ENCODE assay signal across 8 mouse cellular contexts in the genomic region with DNA sequence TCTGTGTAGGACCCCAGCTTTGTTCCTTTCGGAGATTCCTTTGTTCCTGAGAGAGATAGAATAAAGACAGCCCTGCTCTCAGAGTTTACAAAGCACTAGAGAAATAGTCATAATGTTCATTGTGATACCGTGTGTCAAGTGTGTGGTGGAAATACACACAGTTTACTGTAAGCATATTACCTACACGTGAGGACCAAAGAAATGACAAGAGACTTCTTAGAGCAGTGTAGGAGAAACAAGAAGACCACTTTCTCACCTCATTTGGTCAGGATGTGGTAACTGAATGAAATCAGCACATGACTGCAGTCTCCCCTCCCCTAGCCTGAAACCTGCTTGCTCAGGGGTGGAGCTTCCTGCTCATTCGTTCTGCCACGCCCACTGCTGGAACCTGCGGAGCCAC. TPM values are rescaled to one million over a fixed set of nuclear protein-coding genes. Genes with fewer than 3 reads are reported as not detected.
A peak's percentile ranks its signal among the peaks of the same experiment; 100 is the strongest.
DNase-seq lines count a peak whose midpoint lies in the region; ATAC-seq lines count a peak whose summit lies in the region.

No protein-coding gene starts in this region.

- peak; percentile 79 for DNase-seq in A20 (ENCODE audit: low read depth, low spot score)
- peak; percentile 85 for DNase-seq in CD4-positive, CD25-positive, alpha-beta regulatory T cell, adult 2 months (ENCODE audit: low read depth, low spot score)
- no peak for DNase-seq in embryonic facial prominence, embryonic 14.5 days (ENCODE audit: low spot score)
- peak; percentile 50 for DNase-seq in midbrain, embryonic 14.5 days
- DNase-seq in layer of hippocampus, postnatal 14 days (ENCODE audit: low spot score in 2 of 2), result no peak
- DNase-seq in right cerebral cortex, postnatal 14 days, result no peak
- DNase-seq in urinary bladder, postnatal 25 days (ENCODE audit: low spot score), result no peak

- H3K9ac ChIP-seq in embryonic facial prominence, embryonic 14.5 days (ENCODE audit: low read depth, low read length), result peak overlapping the region; percentile 52
- H3K9ac ChIP-seq in kidney, embryonic 15.5 days, result 0 out of 2 replicates have a peak overlapping the region, but pooled peaks have one; percentile 17
- H3K9ac ChIP-seq in midbrain, embryonic 14.5 days (replicated peaks; ENCODE audit: low read length), result peak overlapping the region; percentile 28; the same call in 1 of the 2 replicates

- peak overlapping the region; percentile 91 for H3K4me2 ChIP-seq in embryonic facial prominence, embryonic 14.5 days (ENCODE audit: low read depth, low read length)
- H3K4me2 ChIP-seq in kidney, embryonic 15.5 days, result peak overlapping the region; percentile 98
- peak overlapping the region; percentile 98 for H3K4me2 ChIP-seq in midbrain, embryonic 14.5 days (ENCODE audit: low read length)

- H3K27ac ChIP-seq in embryonic facial prominence, embryonic 14.5 days (replicated peaks; ENCODE audit: low read depth, low read length), result 0 out of 2 replicates have a peak overlapping the region, but pooled peaks have one; percentile 44
- H3K27ac ChIP-seq in kidney, embryonic 15.5 days, result peak overlapping the region; percentile 54
- 0 out of 2 replicates have a peak overlapping the region, but pooled peaks have one; percentile 22 for H3K27ac ChIP-seq in midbrain, embryonic 14.5 days (replicated peaks; ENCODE audit: low read depth, low read length)

- 6% methylated on average over 4 of the region's 6 CpGs for WGBS in embryonic facial prominence, embryonic 14.5 days
- WGBS in kidney, embryonic 15.5 days, result 3% methylated on average over 6 of the region's 6 CpGs
- 2% methylated on average over 6 of the region's 6 CpGs for WGBS in midbrain, embryonic 14.5 days

- H3K4me1 ChIP-seq in embryonic facial prominence, embryonic 14.5 days (ENCODE audit: control insufficient read depth, insufficient read depth, low read length), result peaks cover 13% of the 10 kb centered on the region
- H3K4me1 ChIP-seq in kidney, embryonic 15.5 days, result peaks cover 17% of the 10 kb centered on the region
- H3K4me1 ChIP-seq in midbrain, embryonic 14.5 days (ENCODE audit: control insufficient read depth, insufficient read depth, low read length), result peaks cover 15% of the 10 kb centered on the region

- no peaks in the 10 kb centered on the region for H3K9me3 ChIP-seq in embryonic facial prominence, embryonic 14.5 days (ENCODE audit: control insufficient read depth, low read length)
- no peaks in the 10 kb centered on the region for H3K9me3 ChIP-seq in kidney, embryonic 15.5 days (replicated peaks)
- H3K9me3 ChIP-seq in midbrain, embryonic 14.5 days (ENCODE audit: control insufficient read depth, low read length), result no peaks in the 10 kb centered on the region

- ATAC-seq in embryonic facial prominence, embryonic 14.5 days (ENCODE audit: low read depth), result peak; percentile 27; the same call in 1 of the 2 replicates
- ATAC-seq in kidney, embryonic 15.5 days (replicated peaks; ENCODE audit: low FRiP score), result peak; percentile 27
- no peak for ATAC-seq in midbrain, embryonic 14.5 days (ENCODE audit: low FRiP score, low TSS enrichment)

- no peaks in the 10 kb centered on the region for H3K36me3 ChIP-seq in embryonic facial prominence, embryonic 14.5 days (ENCODE audit: control insufficient read depth, insufficient read depth, low read length)
- no peaks in the 10 kb centered on the region; the same call in 1 of the 2 replicates for H3K36me3 ChIP-seq in kidney, embryonic 15.5 days
- peaks cover 20% of the 10 kb centered on the region for H3K36me3 ChIP-seq in midbrain, embryonic 14.5 days (ENCODE audit: control insufficient read depth, insufficient read depth, low read length)

- peak overlapping the region; percentile 77 for H3K4me3 ChIP-seq in embryonic facial prominence, embryonic 14.5 days (ENCODE audit: low read depth, low read length)
- peak overlapping the region; percentile 77 for H3K4me3 ChIP-seq in kidney, embryonic 15.5 days (replicated peaks)
- H3K4me3 ChIP-seq in midbrain, embryonic 14.5 days (replicated peaks; ENCODE audit: low read depth, low read length), result peak overlapping the region; percentile 60

- no peaks in the 10 kb centered on the region for H3K27me3 ChIP-seq in embryonic facial prominence, embryonic 14.5 days (replicated peaks; ENCODE audit: control insufficient read depth, insufficient read depth, low read length)
- 0 out of 2 replicates have a peak, but pooled peaks cover 6% of the 10 kb centered on the region for H3K27me3 ChIP-seq in kidney, embryonic 15.5 days
- H3K27me3 ChIP-seq in midbrain, embryonic 14.5 days (ENCODE audit: control insufficient read depth, insufficient read depth, low read length), result no peaks in the 10 kb centered on the region

RNA-seq across cellular contexts. Expression of a gene that starts 17.2 kb away (rescaled TPM):
- polyA plus RNA-seq in embryonic facial prominence, embryonic 14.5 days (2014; fragmentation: Nextera tagmentation; extraction: Ambion mirVana), result 4.4 and 6.1 TPM in 2 replicates
- polyA plus RNA-seq in kidney, embryonic 15.5 days (2015; fragmentation: Nextera tagmentation; extraction: Ambion mirVana), result 3.0 and 4.9 TPM in 2 replicates
- 91.6 and 120 TPM in 2 replicates for polyA plus RNA-seq in midbrain, embryonic 14.5 days (2014; fragmentation: Nextera tagmentation; extraction: Ambion mirVana)
- total RNA-seq in layer of hippocampus, postnatal 14 days (2021), result 100 to 1,000 TPM; 360 to 375 TPM

RNA-seq across cellular contexts. Expression of a gene that starts 21.3 kb away (rescaled TPM):
- polyA plus RNA-seq in embryonic facial prominence, embryonic 14.5 days (2014; fragmentation: Nextera tagmentation; extraction: Ambion mirVana), result 47.5 and 55.7 TPM in 2 replicates
- polyA plus RNA-seq in kidney, embryonic 15.5 days (2015; fragmentation: Nextera tagmentation; extraction: Ambion mirVana), result 55.2 and 59.4 TPM in 2 replicates
- 63.0 and 69.6 TPM in 2 replicates for polyA plus RNA-seq in midbrain, embryonic 14.5 days (2014; fragmentation: Nextera tagmentation; extraction: Ambion mirVana)
- total RNA-seq in layer of hippocampus, postnatal 14 days (2021), result 10 to 100 TPM; 16.1 to 21.2 TPM

RNA-seq across cellular contexts. Expression of a gene that starts 21.5 kb away (rescaled TPM):
- polyA plus RNA-seq in embryonic facial prominence, embryonic 14.5 days (2014; fragmentation: Nextera tagmentation; extraction: Ambion mirVana), result 0.72 and 0.78 TPM in 2 replicates
- 0.86 and 0.90 TPM in 2 replicates for polyA plus RNA-seq in kidney, embryonic 15.5 days (2015; fragmentation: Nextera tagmentation; extraction: Ambion mirVana)
- not detected in 2 replicates for polyA plus RNA-seq in midbrain, embryonic 14.5 days (2014; fragmentation: Nextera tagmentation; extraction: Ambion mirVana)
- 10 to 100 TPM in 1 of 2 experiments, 1 to 10 TPM in 1; 9.4 to 10.4 TPM for total RNA-seq in layer of hippocampus, postnatal 14 days (2021)

RNA-seq across cellular contexts. Expression of a gene that starts 22.5 kb away (rescaled TPM):
- polyA plus RNA-seq in embryonic facial prominence, embryonic 14.5 days (2014; fragmentation: Nextera tagmentation; extraction: Ambion mirVana), result 8.4 and 10.0 TPM in 2 replicates
- polyA plus RNA-seq in kidney, embryonic 15.5 days (2015; fragmentation: Nextera tagmentation; extraction: Ambion mirVana), result 10.8 and 11.3 TPM in 2 replicates
- polyA plus RNA-seq in midbrain, embryonic 14.5 days (2014; fragmentation: Nextera tagmentation; extraction: Ambion mirVana), result 1.7 and 2.8 TPM in 2 replicates
- 10 to 100 TPM; 28.2 to 31.3 TPM for total RNA-seq in layer of hippocampus, postnatal 14 days (2021)

RNA-seq across cellular contexts. Expression of a gene that starts 22.7 kb away (rescaled TPM):
- 7.8 and 8.8 TPM in 2 replicates for polyA plus RNA-seq in embryonic facial prominence, embryonic 14.5 days (2014; fragmentation: Nextera tagmentation; extraction: Ambion mirVana)
- 12.2 and 12.6 TPM in 2 replicates for polyA plus RNA-seq in kidney, embryonic 15.5 days (2015; fragmentation: Nextera tagmentation; extraction: Ambion mirVana)
- 4.8 and 5.9 TPM in 2 replicates for polyA plus RNA-seq in midbrain, embryonic 14.5 days (2014; fragmentation: Nextera tagmentation; extraction: Ambion mirVana)
- total RNA-seq in layer of hippocampus, postnatal 14 days (2021), result 1 to 10 TPM; 4.0 to 4.8 TPM

Comparison
In these comparisons a context has a peak if more than half of its experiments do, and no peak if none do; other contexts are left out.
1. DNase-seq: peak in A20 (single experiment), CD4-positive, CD25-positive, alpha-beta regulatory T cell, adult 2 months (single experiment) and midbrain, embryonic 14.5 days (single experiment); none in embryonic facial prominence, embryonic 14.5 days (single experiment), layer of hippocampus, postnatal 14 days (0 of 2), right cerebral cortex, postnatal 14 days (single experiment) and urinary bladder, postnatal 25 days (single experiment).
2. RNA of a gene that starts 17.2 kb away (polyA plus RNA-seq): 91.6 to 120 TPM in midbrain, embryonic 14.5 days; 3.0 to 4.9 TPM in kidney, embryonic 15.5 days and 4.4 to 6.1 TPM in embryonic facial prominence, embryonic 14.5 days; every median in the first group is over 10 times any median in the second.
3. Peak in every context shown above with its lines, with median percentiles within 50 percentile points of each other: H3K27ac ChIP-seq, H3K4me2 ChIP-seq, H3K4me3 ChIP-seq and H3K9ac ChIP-seq.